Mouse (Mus musculus): ENCODE results near the gene Anp32e. TPM values are rescaled to one million over a fixed set of nuclear protein-coding genes. Genes with fewer than 3 reads are reported as not detected.
A peak's percentile ranks its signal among the peaks of the same experiment; 100 is the strongest.
"Not testable (repeated sequence)": the region's sequence is repeated elsewhere in the genome, so short reads cannot be mapped to it uniquely, and the experiment has no call there.

The Anp32e gene
- 100 to 1,000 TPM; 103 to 105 TPM for total RNA-seq (2021)
- long read RNA-seq, transcript Anp32e-202 (7 exons, 3,274 nt), result major isoform, 27 of 63 reads
- long read RNA-seq, partial matches to known transcripts, result 2 of 63 reads
- long read RNA-seq, other reads (novel, unspliced or antisense), result 31 of 63 reads

DNA sequence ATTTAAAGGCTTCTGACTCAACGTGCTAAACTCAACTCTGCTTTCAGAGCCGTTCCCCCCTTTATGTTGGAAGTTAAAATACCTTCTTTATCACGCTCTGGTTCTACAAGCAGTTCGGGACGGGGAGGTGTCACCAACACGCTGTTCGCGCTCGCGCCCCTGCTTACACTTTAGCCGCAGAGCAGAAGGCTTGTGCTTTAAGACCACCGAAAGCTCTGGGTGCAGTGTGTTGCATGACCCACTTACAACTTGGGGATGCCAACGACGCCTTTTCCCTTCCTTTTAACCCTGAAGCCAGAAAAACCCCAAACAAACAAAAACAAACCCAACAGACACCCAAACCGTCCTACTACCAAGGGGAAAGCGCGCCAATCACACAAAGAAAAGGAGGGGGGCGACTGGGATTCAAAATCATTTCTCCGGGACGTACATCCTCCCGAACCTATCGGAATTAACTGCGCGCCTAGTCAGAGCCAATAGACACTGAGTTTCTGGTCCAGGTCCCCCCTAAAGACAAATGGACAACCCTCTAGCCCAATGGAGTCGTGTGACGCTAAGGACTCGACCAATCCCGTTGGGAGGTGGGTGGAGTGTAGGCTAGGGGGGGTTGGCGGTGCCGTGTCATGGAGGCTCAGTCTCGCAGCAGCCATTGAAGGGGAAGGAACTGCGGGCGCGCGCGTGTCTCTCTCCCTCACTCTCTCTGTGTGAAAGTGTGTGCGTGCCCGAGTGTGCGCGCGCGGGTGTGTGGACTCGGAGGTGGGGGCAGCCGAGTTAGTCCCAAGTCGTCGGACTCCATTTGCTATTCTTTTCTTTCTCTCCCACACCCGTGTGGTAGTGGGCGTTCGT, at the start of gene Anp32e:
TSS of gene Anp32e (plus strand) at position 589 of the 846 bp plus-strand sequence.
- DNase-seq (ENCODE audit: low spot score in 2 of 2), result peak; percentile 97

DNA sequence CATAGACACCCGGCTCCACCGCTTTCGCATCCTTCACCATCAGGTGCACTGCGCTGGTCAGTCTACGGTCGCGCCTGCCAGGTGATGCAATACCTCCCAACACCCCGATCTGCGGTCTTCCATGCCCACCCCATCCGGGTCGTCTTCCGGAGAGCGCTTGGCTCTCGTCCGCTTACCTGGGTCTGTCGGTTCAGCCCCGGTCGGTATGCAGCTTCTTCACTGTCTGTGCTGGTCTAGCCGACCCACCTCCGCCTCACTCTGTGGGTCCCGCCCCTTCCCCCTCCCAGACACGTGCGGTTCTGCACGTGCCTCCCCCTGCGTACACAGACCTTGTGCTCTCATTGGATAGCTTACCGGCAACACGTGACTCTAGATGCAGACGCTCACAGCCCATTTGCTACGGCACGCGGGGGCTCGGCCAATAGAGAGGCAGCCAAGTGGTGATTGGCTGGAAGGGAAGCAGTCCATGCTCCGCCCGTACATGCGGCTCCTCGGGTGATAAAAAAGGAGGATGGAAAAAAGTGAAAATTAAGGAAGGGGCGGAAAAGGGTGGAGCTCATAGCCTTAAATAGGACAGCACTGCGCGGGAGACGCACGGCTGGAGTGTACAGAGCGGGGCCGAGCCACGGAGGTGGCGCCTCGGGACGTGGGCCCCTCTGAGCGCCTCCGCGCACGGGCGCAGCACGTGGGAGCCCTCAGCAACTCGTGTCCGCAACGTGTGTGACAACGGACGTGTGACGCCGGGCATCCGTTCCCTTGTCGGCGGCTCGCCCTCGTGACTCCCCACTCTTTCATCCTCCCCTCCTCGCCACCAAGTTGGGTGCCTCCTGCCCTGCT, 46.8 kb upstream of the Anp32e start, which contains the start of gene Ciart:
TSS of gene Ciart (minus strand) at position 273 of the 837 bp plus-strand sequence.
- peak; percentile 93 for DNase-seq (ENCODE audit: low spot score in 2 of 2)

DNA sequence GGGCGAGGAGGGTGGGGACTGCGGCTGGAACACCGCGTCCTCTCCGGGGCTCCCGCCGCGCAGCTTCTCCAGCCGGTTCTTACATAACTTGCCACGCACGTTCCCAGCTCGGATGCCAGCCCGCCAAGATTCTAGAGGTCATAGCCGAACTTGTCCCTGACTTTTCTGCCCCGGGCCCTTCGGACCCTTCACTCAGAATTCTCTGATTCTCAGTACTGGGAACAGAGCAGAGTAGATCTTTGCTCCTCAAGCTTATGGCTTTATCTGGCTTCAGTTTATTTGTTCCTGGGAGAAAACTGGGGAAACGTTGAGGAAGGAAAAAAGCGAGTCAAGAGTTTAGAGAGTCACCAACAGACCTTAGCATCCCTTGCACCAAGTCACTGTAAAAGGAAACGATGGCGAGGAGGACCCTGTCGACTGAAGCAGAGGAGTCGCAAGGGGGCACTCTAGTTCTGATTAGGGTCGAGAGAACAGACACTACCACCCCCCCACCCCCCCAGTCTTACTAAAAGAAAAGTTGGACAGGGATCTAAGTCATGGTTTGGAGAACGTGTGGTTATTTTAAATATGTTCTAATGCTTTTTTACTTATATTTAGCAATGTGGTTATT, 46.1 kb upstream of the Anp32e start:
- peak; percentile 78 to 82 for DNase-seq (ENCODE audit: low spot score in 2 of 2)

DNA sequence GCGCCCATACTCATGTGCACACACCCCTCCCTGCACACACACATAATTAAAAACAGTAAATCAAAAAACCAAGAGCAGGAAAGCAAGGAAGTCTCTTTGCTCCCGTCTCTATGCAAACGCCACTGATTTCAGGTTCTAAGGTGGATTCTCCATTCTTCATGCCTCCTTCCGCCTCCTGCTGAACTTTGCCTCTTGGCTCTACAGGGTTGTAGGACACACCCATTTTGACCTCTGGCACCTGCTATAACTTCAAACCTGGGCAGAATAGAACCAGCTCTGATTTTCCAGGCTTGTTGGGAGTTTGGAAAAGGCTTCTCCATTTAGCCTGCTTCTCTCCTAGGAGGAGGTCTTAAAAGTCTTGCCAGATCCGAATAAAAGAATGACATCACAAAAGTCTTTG, 44.6 kb upstream of the Anp32e start:
- no peak for DNase-seq (ENCODE audit: low spot score in 2 of 2)

DNA sequence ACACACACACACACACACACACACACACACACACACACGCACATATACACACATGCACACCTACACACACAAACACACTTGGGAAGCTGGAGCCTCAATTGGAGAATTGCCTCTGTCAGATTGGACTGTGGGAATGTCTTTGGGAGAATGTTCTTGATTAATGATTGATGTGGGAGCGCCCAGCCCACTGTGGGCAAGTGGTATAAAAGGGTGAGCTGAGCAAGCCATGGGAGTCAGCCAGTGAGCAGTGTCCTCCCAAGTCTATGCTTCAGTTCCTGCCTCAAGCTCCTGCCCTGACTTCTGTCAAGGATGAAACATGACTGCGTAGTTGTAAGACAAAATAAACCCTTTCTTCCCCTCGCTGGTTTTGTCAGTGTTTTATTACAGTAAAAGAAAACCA, 41.5 kb upstream of the Anp32e start:
- DNase-seq (ENCODE audit: low spot score in 2 of 2), result no peak

DNA sequence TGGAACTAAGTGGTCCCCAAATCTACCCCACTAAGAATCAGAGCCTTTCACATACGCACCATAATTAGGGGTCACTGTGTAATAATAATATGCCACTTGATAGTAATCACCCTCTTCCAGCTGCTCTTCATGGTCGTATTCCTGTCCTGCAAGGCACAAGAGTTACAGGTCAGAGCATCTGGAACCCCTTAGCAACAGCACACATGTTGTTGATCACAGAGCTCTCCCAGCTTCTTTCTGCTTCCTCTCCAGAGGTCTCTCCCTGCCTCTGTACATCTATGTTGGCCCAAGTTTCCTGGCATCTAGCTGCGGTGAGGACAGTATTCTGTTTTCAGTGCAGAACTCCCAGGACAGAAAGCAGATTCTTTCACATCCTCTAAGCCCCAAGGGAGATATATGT, 39.4 kb upstream of the Anp32e start:
- DNase-seq (ENCODE audit: low spot score in 2 of 2), result no peak

DNA sequence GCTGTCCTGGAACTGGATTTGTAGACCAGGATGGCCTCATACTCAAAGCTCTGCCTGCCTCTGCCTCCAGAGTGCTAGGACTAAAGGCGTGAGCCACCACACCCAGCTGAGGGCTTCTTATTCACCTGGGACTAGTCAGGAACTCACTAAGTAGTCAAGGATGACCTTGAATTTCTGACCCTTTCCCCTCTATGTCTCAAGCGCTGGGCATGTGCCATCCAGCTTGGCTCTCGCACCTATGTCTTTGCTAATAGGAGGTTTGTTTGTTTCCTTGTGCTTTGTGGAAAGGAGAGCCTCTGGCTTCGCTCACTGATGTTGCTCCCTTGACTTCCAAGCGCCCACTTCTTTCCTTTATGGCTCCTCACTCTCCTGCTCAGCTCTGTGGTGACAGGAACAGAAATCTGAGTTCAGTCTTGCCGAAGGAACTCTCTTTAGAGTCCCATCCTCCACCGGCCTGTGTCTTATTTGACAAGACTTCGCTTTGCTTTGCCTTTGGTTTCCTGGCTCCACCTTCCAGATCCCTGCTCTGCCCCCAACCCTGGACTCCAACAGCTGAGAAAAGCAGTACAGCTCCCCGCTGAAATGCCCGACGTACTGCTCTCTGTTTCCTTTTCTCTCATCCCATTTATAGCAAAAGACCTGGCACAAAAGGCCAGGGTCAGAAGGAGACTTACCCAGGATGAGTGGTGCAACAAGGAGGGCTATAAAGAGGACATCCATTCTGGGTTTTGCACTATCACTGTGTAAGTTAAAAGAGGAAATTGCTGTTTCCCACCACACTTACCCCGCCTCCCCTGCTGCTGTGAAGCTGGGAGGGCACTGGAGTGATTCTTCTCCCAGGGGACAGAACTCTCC, 37.6 kb upstream of the Anp32e start, which contains the start of gene BC028528:
TSS of gene BC028528 (minus strand) at position 795 of the 855 bp plus-strand sequence.
- DNase-seq (ENCODE audit: low spot score in 2 of 2), result peak in 1 of 2 experiments; percentile 12

DNA sequence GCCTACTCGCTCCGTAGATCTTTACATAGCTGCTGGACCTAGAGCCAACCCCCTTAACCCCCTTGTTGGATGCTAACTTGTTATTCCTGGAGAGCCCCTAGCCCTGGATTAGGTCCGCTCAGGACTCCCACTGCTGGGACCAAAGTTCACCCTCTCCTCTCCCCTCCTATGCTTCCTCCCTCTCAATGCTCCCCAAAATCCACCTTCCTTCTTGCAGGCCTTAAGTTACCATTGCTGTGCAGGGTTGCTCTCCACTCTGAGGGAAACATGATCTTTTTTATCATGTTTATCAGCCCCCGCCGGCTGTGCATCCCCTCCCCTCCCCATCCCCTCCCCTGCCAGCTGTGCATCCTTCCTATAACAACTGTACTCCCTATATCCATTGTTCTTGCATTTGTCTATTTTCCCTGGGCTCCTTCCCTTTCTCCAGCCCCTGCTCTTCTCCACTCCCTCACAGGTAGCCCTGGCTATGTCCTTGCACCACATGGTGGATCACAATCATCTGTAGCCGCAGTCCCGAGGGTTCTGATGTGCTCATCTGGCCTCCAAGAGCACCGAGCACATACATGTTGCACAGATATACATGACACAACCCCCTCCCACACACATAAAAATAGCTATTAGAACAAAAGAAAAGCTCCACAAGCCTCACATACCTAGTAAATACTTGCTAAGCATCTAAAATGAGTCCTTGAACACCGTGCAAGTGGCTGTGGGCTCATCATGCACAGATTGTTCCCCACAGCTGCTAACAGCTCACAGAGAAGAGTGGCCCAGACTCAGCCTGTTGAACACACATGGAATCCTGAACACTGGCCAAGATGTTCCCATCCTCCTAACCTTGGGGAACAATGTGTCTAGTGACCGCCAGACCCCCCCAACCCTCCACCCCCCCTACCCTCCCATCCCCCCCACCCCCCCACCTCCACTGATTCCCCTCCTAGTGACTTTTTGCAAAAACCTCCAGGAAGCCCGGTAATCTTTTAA, 36.7 kb upstream of the Anp32e start:
- DNase-seq (ENCODE audit: low spot score in 2 of 2), result peak in 1 of 2 experiments; percentile 11

DNA sequence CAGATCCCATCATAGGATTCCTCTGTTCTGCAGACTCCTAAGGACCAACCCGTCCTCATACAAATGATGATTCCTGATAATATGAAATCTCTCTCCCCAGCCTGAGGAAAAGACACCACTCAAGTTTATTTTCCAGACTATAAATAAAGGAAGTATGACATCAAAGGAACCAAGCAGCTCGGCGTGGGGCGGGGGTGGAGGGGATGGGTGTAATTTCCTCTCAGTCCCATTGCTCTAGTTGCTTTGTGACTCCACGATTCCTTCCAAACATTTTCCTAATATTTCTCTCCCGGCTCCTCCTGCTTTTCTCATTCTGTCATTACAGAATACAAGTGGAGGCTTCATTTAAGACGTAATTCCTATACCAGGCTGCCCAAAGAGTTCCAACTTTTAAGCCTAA, 35.9 kb upstream of the Anp32e start:
- no peak for DNase-seq (ENCODE audit: low spot score in 2 of 2)

DNA sequence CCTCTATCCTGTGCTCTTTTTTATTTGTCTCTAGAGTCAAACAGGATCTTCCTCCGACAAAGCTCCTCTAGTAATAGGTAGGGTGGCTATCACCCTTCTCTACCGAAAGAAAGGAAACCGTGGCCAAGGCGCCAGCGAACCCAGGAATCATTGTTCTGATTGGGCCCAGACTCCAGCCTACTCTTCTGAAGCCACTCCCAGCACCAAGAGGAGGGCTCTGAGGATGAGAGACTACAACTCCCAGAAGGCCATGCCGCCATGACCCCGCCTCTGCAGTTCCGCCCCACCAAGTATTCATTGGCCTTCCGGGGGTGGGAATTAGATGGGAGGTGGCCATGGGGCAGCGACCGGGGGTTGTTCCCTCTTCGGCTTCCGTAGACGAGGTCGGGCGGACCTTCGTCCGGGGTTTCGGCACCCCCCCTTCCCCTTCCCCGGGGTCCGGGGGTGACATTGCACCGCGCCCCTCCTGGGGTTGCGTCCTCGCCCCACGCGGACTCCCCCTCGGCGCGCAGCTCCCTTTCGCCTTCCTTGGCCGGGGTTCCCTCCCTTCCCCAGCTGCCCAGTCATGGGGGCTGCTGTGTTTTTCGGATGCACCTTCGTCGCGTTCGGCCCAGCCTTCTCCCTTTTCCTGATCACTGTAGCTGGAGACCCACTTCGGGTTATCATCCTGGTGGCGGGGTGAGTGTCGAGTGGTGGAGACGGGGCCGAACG, 35.3 kb upstream of the Anp32e start, which contains the start of gene Aph1a:
TSS of gene Aph1a (plus strand) at position 364 of the 711 bp plus-strand sequence.
- DNase-seq (ENCODE audit: low spot score in 2 of 2), result peak; percentile 91 to 94

DNA sequence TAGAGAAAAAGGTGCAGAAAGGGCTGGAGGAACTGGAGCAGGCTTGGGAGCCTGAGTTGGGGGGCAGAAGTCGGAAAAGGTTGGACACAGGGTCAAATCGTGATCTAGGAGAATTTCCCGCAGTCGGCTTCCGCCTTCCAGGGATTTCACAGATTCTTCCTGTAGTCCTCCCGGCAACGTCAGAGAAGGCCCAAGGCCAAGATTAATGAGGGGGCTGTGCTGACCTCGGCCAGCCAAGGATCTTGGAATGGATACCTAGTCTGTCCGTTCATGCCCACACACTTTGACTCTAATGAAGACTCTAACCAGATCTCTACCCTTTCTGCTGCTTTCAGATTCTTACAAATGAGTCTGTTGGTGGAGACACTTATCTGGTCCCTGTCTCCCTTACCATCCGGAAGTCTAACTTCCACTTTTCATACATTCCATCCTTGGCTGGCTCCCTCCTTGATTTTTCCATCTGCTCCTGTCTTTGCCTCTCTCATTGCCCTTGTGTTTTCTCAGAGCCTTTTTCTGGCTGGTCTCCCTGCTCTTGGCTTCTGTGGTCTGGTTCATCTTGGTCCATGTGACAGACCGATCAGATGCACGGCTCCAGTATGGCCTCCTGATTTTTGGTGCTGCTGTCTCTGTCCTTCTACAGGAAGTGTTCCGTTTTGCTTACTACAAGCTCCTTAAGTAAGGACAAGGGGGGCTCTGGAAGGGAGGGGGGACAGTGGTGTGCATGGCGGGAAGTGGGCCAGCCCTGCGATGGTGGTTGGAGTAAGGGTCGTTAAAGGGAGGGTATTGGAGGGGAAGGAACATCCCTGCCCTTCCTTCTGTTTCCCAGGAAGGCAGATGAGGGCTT, 34.5 kb upstream of the Anp32e start:
- peak; percentile 55 to 59 for DNase-seq (ENCODE audit: low spot score in 2 of 2)

DNA sequence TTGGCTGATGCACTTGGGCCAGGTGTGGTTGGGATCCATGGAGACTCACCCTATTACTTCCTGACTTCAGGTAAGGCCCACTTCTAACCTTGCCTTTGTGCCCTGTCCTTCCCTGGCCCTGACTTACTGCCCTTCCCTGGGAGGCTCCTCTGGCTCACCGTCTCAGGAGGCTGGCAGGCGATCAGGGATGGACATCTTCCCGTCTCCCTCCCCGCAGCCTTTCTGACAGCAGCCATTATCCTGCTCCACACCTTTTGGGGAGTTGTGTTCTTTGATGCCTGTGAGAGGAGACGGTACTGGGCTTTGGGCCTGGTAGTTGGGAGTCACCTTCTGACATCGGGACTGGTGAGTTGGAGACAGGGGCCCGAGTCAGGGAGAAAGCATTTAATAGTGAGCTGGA, 33.5 kb upstream of the Anp32e start:
- not testable (repeated sequence) for DNase-seq (ENCODE audit: low spot score in 2 of 2)

DNA sequence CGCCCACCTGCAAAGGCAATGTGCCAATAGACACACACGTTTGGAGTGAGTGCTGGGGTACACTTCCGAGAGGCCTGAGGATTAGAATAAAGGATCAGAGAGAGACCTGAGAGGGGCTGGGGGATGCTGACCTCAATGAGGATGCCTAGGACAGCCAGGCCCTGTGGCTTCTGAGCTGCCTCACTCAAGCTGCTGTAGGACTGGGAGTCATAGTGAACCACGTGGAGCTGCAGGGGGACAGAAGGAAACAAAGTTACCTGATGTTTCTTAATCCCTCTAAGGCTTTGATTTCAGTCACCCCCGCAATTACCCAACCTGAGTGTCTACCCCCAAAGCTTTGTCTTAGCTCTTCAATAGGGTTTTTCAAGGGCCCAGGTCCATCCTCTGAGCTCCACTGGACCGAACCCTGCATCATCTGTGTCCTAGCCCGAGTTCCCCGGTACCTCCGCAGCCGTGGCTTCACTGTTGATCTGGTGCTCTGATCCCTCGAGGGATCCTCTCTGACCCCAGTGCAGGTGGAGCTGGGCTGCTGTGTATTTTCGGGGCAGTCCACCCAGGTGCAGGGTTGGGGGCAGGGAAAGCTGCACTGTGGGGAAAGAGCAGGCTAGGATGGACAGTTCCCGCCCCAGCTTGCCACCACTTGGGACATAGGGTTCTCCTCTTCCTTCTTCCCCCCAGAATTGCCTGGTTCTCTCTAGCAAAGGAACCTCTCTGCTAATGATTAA, 29.1 kb upstream of the Anp32e start:
- DNase-seq (ENCODE audit: low spot score in 2 of 2), result no peak

DNA sequence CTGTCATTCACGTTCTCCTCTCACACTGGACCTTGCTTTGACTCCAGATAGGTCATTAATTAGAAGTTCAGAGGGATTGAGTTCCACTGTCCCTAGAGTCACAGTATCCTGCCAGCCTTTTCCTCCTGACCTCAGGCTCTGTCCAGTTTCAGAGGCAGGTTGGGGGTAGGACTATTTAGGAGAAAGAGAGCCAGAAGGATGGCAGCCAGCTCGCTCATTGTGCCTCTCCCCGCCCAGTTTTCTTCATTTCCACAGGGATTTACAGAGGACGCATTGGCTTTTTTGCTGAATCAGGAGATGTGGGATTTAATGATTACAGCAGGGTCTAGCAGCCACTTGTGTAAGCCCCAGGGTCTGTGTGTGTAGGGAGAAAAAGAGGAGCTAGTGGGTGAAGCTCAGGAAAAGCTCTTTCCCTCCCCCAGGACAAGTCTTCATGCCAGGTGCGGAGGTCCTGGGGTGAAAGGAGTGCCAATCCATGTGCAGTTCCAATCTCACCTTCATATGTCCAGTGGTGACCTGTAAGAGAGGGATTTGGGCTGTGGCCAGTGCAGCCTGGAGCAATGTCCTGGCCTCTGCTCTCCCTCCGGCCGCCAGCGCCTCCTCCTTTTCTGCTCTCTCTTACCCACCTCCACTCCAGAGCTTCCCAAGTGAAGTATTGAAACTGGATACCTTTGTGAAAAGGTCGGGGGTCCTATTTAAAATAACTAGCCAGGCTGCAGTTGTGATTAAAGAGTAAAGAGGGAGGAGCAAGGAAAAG, 27.3 kb upstream of the Anp32e start:
- DNase-seq (ENCODE audit: low spot score in 2 of 2), result no peak

DNA sequence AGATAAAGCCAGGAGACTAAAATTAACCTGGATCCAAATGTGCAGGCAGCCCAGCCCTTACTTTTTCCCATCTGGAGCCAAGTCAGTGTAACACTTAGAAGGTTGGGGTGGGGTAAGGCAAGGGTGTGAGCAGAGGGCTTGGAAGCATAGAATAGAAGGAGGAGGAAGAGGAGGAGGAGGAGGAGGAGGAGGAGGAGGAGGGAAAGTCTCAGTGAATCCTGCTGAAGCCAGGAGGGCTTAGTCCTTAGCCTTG, 26.7 kb upstream of the Anp32e start:
- no peak for DNase-seq (ENCODE audit: low spot score in 2 of 2)

DNA sequence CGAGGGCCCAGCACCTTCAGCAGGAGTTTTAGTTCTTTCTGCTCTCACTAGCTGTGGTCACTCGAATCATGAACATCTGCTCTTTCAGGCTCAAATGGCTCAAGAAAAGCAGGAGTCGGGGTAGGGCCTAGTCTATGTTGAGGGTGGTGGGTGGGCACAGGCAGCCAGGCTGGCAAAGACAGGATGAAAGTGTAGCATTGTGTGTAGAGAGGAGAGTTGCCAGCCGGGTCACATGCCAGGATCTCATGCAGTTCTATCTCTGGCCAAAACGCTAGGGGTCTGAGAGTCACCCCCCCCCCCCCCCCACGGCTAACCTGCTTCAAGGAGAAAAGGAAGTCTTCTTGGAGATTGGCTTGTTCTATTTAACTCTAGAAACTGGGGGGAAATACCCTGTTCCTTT, 26.4 kb upstream of the Anp32e start:
- DNase-seq (ENCODE audit: low spot score in 2 of 2), result no peak

Measured in layer of hippocampus, postnatal 10 days (tissue).